Mouse (Mus musculus) ES-Bruce4 (cell line): Measurements from ENCODE around the gene Wwc2.

Experiments
- CTCF ChIP-seq: IDR thresholded peaks from one replicate; pipeline ENCODE4 v1.8.1; 2011; ENCODE audit warnings: low read depth, low read length
- POLR2A ChIP-seq: IDR thresholded peaks from one replicate; pipeline ENCODE4 v1.8.1; 2011; ENCODE audit warnings: low read length; ENCODE audit not compliant: insufficient read depth

- TF ChIP-seq CTCF, result no peak
- TF ChIP-seq POLR2A, result no peak
These were observed 138.0 kb downstream of the Wwc2 start for GRCm38 (mm10) chr8:47852737-47853136.
